Comparison of ENCODE assay signal across 8 mouse cellular contexts in genomic region chr11:45979946-45980892, GRCm38 (mm10). TPM values are rescaled to one million over a fixed set of nuclear protein-coding genes. Genes with fewer than 3 reads are reported as not detected.
A peak's percentile ranks its signal among the peaks of the same experiment; 100 is the strongest.
DNase-seq lines count a peak whose midpoint lies in the region; ATAC-seq lines count a peak whose summit lies in the region.

Sox30 (plus strand) TSS chr11:45980310.

- intact Hi-C loops in left cerebral cortex, postnatal 36 days (cut with DNase I) = no loop called here

- peak within 1 kb of the TSS; percentile 85 for H3K9ac ChIP-seq in forebrain, embryonic 13.5 days
- peak within 1 kb of the TSS; percentile 80 for H3K9ac ChIP-seq in hindbrain, embryonic 12.5 days

- DNase-seq in CD4-positive, CD25-positive, alpha-beta regulatory T cell, adult 2 months (ENCODE audit: low read depth, low spot score) = peak; percentile 73
- DNase-seq in adrenal gland, adult 2 months = peak; percentile 74
- peak; percentile 30 to 60 for DNase-seq in left cerebral cortex, postnatal 36 days (ENCODE audit: low spot score in 2 of 2)
- peak; percentile 9 to 16 for DNase-seq in right cerebral cortex, postnatal 36 days (ENCODE audit: low spot score in 2 of 2)

- H3K27me3 ChIP-seq in forebrain, embryonic 13.5 days = peaks cover 11% of the 10 kb centered on the region; the same call in 1 of the 2 replicates
- H3K27me3 ChIP-seq in hindbrain, embryonic 12.5 days = no peaks in the 10 kb centered on the region

- peak; percentile 98 for ATAC-seq in forebrain, embryonic 13.5 days
- peak; percentile 98 for ATAC-seq in hindbrain, embryonic 12.5 days (ENCODE audit: low FRiP score)
- peak; percentile 63 for ATAC-seq in megakaryocyte-erythroid progenitor cell, adult 5-6 weeks (replicated peaks; ENCODE audit: low FRiP score, low TSS enrichment, poor library complexity, severe bottlenecking)
- ATAC-seq in monocyte, adult 5-6 weeks (replicated peaks; ENCODE audit: insufficient number of reproducible peaks, low FRiP score, low TSS enrichment, poor library complexity, severe bottlenecking) = no peak

- 0 out of 2 replicates have a peak, but pooled peaks cover 8% of the 10 kb centered on the region for H3K4me1 ChIP-seq in forebrain, embryonic 13.5 days
- H3K4me1 ChIP-seq in hindbrain, embryonic 12.5 days = 0 out of 2 replicates have a peak, but pooled peaks cover 5% of the 10 kb centered on the region

- H3K4me2 ChIP-seq in forebrain, embryonic 13.5 days = peak within 1 kb of the TSS; percentile 72
- H3K4me2 ChIP-seq in hindbrain, embryonic 12.5 days (replicated peaks) = peak within 1 kb of the TSS; percentile 72

- H3K27ac ChIP-seq in forebrain, embryonic 13.5 days = peak within 1 kb of the TSS; percentile 54; the same call in 1 of the 2 replicates
- H3K27ac ChIP-seq in hindbrain, embryonic 12.5 days = peak within 1 kb of the TSS; percentile 64

- WGBS in forebrain, embryonic 13.5 days = 11% methylated on average over 85 of the region's 115 CpGs
- 7% methylated on average over 97 of the region's 115 CpGs for WGBS in hindbrain, embryonic 12.5 days

- peak within 1 kb of the TSS; percentile 65 for H3K4me3 ChIP-seq in forebrain, embryonic 13.5 days
- peak within 1 kb of the TSS; percentile 64 for H3K4me3 ChIP-seq in hindbrain, embryonic 12.5 days

- H3K9me3 ChIP-seq in forebrain, embryonic 13.5 days (replicated peaks) = peaks cover 6% of the 10 kb centered on the region; the same call in 1 of the 2 replicates
- H3K9me3 ChIP-seq in hindbrain, embryonic 12.5 days (replicated peaks) = no peaks in the 10 kb centered on the region

- no peaks in the 10 kb centered on the region for H3K36me3 ChIP-seq in forebrain, embryonic 13.5 days (ENCODE audit: poor library complexity, severe bottlenecking)
- H3K36me3 ChIP-seq in hindbrain, embryonic 12.5 days = no peaks in the 10 kb centered on the region

RNA-seq across cellular contexts. Expression of gene Sox30, which starts in this region (rescaled TPM):
- total RNA-seq in adrenal gland, adult 2 months (2021) = under 1 TPM; 0.14 to 0.28 TPM
- 0.21 and 0.25 TPM in 2 replicates for polyA plus RNA-seq in adrenal gland, adult 2 months (2012; rRNA removed)
- not detected in 2 replicates for polyA plus RNA-seq in forebrain, embryonic 13.5 days (2015; fragmentation: Nextera tagmentation; extraction: Ambion mirVana)
- 0.14 and 0.25 TPM in 2 replicates for polyA plus RNA-seq in hindbrain, embryonic 12.5 days (2016; fragmentation: Nextera tagmentation; extraction: Ambion mirVana)
- under 1 TPM in 1 of 2 experiments, not detected in 1; 0.10 TPM for total RNA-seq in left cerebral cortex, postnatal 36 days (2021)
- not detected in 2 replicates for total RNA-seq in megakaryocyte-erythroid progenitor cell, adult 5-6 weeks (2014; fragmentation: Nextera tagmentation)
- total RNA-seq in megakaryocyte-erythroid progenitor cell, adult 5-6 weeks (2017) = not detected in 2 replicates
- total RNA-seq in monocyte, adult 5-6 weeks (2017) = not detected in 3 replicates

Comparison
In these comparisons a context has a peak if more than half of its experiments do, and no peak if none do; other contexts are left out.
1. Peak in DNase-seq in adrenal gland, adult 2 months; RNA of the gene not detected or under 1 TPM.
2. Peak in ATAC-seq, H3K4me3 ChIP-seq, H3K27ac ChIP-seq, H3K9ac ChIP-seq and H3K4me2 ChIP-seq in forebrain, embryonic 13.5 days; RNA of the gene not detected or under 1 TPM.
3. Peak in ATAC-seq, H3K4me3 ChIP-seq, H3K27ac ChIP-seq, H3K9ac ChIP-seq and H3K4me2 ChIP-seq in hindbrain, embryonic 12.5 days; RNA of the gene not detected or under 1 TPM.
4. Peak in DNase-seq in left cerebral cortex, postnatal 36 days; RNA of the gene not detected or under 1 TPM.
5. Peak in ATAC-seq in megakaryocyte-erythroid progenitor cell, adult 5-6 weeks; RNA of the gene not detected or under 1 TPM.
6. DNase-seq: peak in every context shown above with its lines; median percentile 74 in adrenal gland, adult 2 months; 73 in CD4-positive, CD25-positive, alpha-beta regulatory T cell, adult 2 months; 45 in left cerebral cortex, postnatal 36 days; 12 in right cerebral cortex, postnatal 36 days.